Mouse (Mus musculus) megakaryocyte, embryonic 14.5 days (primary cell): ENCODE measurements around the gene Trio. TPM values are rescaled to one million over a fixed set of nuclear protein-coding genes. Genes with fewer than 3 reads are reported as not detected.

Source experiments
- H3K27me3 ChIP-seq: replicated peaks from 2 replicates; pipeline ENCODE3; 2012; ENCODE audit warnings: inconsistent platforms
- H3K36me3 ChIP-seq: replicated peaks from 2 replicates; pipeline ENCODE3; 2012; ENCODE audit warnings: low read length, inconsistent platforms, mixed read lengths
- H3K4me1 ChIP-seq: 2 replicates; pipeline ENCODE4 v1.6.1; 2012; ENCODE audit warnings: inconsistent platforms
- H3K4me3 ChIP-seq: replicated peaks from 2 replicates; pipeline ENCODE3; 2012; ENCODE audit warnings: moderate library complexity, mild to moderate bottlenecking, inconsistent platforms
- H3K9me3 ChIP-seq: 2 replicates; pipeline ENCODE4 v1.6.1; 2012; ENCODE audit warnings: inconsistent platforms
- FLI1 ChIP-seq: IDR thresholded peaks from 2 replicates; pipeline ENCODE4 v1.6.1; 2012; ENCODE audit warnings: low read length, inconsistent platforms, mixed read lengths
- GATA1 ChIP-seq: IDR thresholded peaks from 3 replicates; pipeline ENCODE4 v1.6.1; 2012; ENCODE audit warnings: mixed read lengths, low read length, inconsistent platforms, borderline replicate concordance
- polyA plus RNA-seq: library from polyadenylated mRNA; stranded (reverse); fragments of >175 nt; gene quantifications from 2 replicates; pipeline ENCODE4 v1.2.3, GENCODE M21; 2012; ENCODE audit warnings: low replicate concordance; ENCODE audit not compliant: insufficient read depth

The Trio gene
- polyA plus RNA-seq, 1 experiment: 5.8 TPM

DNA sequence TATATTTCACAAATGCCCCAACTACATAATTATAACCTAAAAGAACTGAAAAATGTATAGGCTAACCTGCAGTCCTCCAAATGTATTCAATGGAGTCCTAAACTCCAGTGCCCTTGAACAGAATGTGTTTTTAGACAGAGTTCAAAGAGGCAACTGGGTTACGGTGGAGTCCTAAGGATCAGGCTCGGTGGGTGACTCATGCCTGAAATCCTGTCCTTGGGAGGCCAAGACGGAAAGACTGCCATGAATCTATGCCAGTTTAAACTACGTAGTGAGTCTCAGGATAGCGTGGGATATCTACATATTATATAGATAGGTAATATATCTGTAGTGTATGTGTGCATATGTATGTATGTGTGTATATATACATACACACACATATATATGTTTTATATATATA, 234.5 kb downstream of the Trio start:
- H3K36me3 ChIP-seq: peaks cover 20% of the 10 kb centered on the region
- TF ChIP-seq GATA1 (no peak), FLI1 (no peak)
- H3K27me3 ChIP-seq: peaks cover 25% of the 10 kb centered on the region
- H3K4me1 ChIP-seq: peaks cover 3% of the 10 kb centered on the region
- H3K4me3 ChIP-seq: no peak overlapping the region
- no peaks in the 10 kb centered on the region for H3K9me3 ChIP-seq

DNA sequence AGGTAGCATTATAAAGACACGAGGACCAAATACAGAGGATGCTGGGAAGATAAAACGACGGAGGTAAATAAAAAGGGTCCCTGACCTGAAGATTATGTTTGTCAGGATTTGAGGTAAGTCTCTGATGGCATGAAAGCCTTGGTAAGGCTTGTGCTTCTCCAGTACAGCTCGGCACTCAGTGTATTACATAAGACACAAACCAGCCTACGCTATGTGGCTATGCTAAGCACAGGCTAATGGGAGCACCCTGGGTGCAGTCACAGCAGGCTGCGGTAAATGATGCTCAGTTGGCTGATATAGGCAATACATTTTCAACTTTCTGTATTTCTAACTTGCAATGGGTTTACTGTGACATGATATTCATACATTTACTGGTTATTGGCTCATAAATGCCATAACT, 234.9 kb downstream of the Trio start:
- no peak overlapping the region for H3K4me3 ChIP-seq
- peaks cover 25% of the 10 kb centered on the region for H3K27me3 ChIP-seq
- TF ChIP-seq GATA1 (no peak), FLI1 (no peak)
- peaks cover 20% of the 10 kb centered on the region for H3K36me3 ChIP-seq
- H3K9me3 ChIP-seq: no peaks in the 10 kb centered on the region
- H3K4me1 ChIP-seq: peaks cover 2% of the 10 kb centered on the region

DNA sequence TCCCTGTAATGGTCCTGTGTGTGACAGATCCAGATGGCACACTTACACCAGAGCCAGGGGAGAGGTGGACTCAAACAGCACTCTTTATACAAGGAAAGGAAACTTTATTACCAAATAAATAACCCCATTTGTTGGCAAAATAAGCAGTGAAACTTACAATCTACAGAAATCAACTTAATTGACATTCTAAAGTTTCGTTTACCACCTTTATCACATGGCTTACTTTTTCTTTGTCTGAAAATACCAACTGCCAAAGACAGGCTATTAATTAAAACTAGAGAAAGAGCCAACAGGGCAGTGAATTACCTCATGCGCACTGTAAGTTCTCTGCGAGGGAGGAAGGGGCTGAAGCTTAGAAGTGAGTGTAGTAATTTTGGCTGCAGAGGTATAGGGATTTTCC, 236.3 kb downstream of the Trio start:
- Histone ChIP-seq H3K9me3 (no peaks in the 10 kb centered on the region), H3K36me3 (peaks cover 18% of the 10 kb centered on the region), H3K27me3 (peaks cover 29% of the 10 kb centered on the region), H3K4me3 (no peak overlapping the region), H3K4me1 (peaks cover 16% of the 10 kb centered on the region)
- TF ChIP-seq GATA1 (no peak), FLI1 (no peak)

DNA sequence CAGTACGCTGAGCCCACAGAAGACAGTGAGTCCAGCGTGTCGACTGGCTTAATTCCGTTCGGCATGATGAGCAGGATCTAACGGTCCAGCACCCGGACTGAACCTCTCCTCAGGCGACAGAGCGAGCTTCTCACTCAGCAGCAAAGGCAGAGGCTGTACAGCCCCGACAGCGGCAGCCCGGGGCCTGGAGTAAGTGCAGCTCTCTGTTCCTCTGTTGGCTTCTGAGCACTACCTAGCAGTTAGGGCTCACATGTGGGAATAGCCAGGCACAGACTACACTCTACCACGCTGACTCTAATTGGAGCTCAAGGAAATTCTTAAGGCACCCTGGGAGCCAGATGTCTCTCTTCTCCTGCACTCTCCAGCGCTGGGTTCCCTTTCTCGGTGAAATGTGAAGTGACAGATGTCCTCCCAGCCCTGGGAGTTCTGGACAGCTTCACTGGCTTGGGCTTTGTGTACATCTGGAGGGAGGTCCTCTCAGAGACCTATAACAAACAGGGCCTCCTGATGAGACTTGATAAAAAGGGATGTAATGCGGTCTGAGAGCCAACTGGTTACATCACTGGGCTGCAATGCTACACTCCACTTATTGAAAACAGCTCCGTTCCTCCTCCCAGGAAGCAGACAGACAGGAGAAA, 237.4 kb downstream of the Trio start:
- Histone ChIP-seq H3K4me3 (no peak overlapping the region), H3K4me1 (peaks cover 27% of the 10 kb centered on the region), H3K36me3 (peaks cover 18% of the 10 kb centered on the region), H3K9me3 (no peaks in the 10 kb centered on the region), H3K27me3 (peaks cover 38% of the 10 kb centered on the region)
- TF ChIP-seq FLI1 (no peak), GATA1 (no peak)

DNA sequence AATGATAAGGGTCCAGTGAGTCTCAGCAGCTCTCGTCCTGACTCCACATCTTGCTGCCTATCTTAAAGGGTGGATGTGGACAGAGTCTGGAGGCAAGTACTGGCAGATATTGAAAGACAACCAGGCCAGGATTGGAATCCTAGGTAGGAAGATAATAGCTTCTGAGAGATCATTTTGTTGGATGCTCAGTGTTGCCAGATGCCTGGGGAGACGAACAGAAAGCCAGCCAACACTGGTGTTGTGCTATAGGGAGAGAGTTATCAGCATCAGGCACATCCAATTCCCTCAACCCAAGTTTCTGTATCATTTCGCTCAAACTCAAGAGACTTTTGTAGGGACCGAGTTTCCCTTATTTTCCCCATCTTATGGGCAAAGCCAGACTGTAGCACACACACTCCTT, 238.5 kb downstream of the Trio start:
- TF ChIP-seq GATA1 (no peak), FLI1 (no peak)
- H3K9me3 ChIP-seq: no peaks in the 10 kb centered on the region
- no peak overlapping the region for H3K4me3 ChIP-seq
- H3K27me3 ChIP-seq: peaks cover 43% of the 10 kb centered on the region
- peaks cover 38% of the 10 kb centered on the region for H3K4me1 ChIP-seq
- H3K36me3 ChIP-seq: peaks cover 15% of the 10 kb centered on the region

DNA sequence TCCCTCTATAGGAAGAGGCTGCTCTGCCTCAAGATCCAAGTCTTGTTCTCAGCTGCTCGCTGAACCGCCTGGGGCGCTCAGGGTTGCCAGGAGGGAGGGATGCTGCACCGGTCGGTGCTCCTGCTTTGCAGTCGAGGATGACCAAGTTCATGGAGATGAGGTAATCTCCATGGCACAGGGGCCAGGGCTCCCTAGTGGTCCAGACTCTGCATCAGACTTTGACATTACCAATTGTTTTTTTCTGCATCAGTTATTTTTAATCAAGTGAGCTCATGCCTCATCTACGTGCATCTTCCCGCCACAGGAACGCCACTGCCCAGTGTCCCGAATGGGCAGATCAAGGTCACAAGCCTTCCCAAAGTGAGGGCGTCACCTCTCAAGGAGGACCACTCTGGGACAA, 239.2 kb downstream of the Trio start:
- Histone ChIP-seq H3K4me3 (no peak overlapping the region), H3K9me3 (no peaks in the 10 kb centered on the region), H3K4me1 (peaks cover 41% of the 10 kb centered on the region), H3K36me3 (peaks cover 15% of the 10 kb centered on the region), H3K27me3 (peaks cover 49% of the 10 kb centered on the region)
- TF ChIP-seq GATA1 (no peak), FLI1 (no peak)

DNA sequence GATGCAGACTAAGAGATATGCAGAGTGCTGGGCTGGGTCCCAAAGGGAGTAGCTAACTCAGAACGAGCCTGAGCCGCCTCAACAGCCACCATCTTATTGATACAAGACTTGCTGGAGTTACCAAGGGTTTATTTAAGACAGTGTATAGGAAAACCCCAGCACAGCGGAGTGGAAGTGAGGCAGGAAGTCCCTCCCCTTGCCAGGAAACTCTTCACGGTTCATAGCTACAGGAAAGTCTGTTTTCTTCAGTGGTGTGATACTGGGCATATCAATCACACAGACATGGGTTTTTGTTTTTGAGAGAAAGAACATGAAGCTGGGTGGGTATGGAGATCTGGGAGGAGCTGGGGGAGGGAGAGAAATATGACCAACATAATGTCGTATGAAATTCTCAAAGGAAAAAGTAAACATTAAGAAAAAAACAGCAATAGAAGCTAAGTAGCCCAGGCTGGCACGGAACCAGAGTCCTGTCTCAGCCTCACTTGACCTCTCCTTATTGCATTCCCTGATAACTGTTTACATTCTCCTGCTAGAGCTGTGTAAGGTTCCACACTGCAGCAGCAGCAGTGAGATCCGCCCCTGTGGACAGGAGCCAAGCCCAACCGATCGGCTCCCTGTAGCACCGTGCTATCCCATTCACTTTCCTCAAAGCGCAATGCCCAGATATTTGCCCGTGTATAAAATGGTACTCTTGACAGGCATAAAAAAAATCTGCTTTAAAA, 240.2 kb downstream of the Trio start:
- peaks cover 17% of the 10 kb centered on the region for H3K36me3 ChIP-seq
- peak overlapping the region; percentile 48 for H3K4me3 ChIP-seq
- H3K27me3 ChIP-seq: peaks cover 55% of the 10 kb centered on the region
- H3K9me3 ChIP-seq: no peaks in the 10 kb centered on the region
- H3K4me1 ChIP-seq: peaks cover 41% of the 10 kb centered on the region
- TF ChIP-seq GATA1 (no peak), FLI1 (no peak)

DNA sequence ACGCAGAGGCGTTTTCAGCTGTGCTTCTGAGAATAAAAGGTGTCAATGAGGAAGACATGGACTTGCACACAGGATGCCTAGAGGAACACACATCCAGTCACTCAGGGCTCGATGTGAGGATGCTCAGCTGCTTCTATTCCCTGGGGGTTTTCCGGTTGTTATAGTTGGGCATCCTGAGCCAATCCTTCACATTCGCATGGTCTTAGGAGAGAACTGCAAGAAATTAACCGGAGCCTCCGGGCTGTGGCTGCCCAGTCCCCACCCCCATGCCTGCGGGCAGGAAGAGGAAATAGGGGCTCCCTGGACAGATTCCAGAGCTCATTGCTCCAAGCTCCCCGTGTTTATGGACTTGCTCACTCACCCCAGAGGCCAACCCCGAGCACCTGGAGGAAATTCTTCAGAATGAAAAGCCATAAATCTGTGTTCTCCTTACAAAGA, 241.5 kb downstream of the Trio start:
- H3K4me3 ChIP-seq: peak overlapping the region; percentile 88
- TF ChIP-seq FLI1 (no peak), GATA1 (no peak)
- peaks cover 14% of the 10 kb centered on the region for H3K36me3 ChIP-seq
- H3K27me3 ChIP-seq: peaks cover 64% of the 10 kb centered on the region
- H3K4me1 ChIP-seq: peaks cover 41% of the 10 kb centered on the region
- no peaks in the 10 kb centered on the region for H3K9me3 ChIP-seq

DNA sequence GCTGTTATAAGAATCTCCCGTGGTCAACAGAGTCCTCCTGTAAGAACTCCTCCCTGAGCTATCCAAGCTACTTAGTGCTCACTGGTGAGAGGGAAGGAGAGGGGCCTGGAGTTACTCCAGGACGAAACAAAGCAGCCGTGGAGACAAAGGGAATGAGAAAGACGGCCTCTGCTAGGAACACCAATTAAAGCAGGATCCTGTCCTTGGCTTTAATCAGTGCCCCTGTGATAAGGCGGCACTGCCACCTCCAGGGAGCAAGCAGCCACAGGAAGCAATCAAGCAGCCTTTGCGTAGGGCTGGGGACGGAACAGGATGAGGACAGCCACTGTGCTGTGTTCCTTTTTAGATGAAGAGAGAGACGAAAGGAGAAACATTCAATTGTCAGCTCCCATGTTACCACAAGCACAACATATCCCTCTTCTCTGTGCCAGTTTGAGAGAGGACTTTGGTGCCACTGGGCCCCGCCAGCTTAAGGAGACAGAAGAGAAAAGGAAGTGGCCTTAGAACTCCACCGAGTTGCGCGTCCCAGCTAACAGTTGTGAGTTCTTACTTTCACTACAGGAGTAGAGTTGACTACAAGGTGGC, 242.0 kb downstream of the Trio start:
- no peak for TF ChIP-seq FLI1
- no peak for TF ChIP-seq GATA1
- H3K27me3 ChIP-seq: peaks cover 64% of the 10 kb centered on the region
- H3K36me3 ChIP-seq: peaks cover 12% of the 10 kb centered on the region
- H3K4me3 ChIP-seq: peak overlapping the region; percentile 88
- H3K9me3 ChIP-seq: no peaks in the 10 kb centered on the region
- peaks cover 43% of the 10 kb centered on the region for H3K4me1 ChIP-seq

DNA sequence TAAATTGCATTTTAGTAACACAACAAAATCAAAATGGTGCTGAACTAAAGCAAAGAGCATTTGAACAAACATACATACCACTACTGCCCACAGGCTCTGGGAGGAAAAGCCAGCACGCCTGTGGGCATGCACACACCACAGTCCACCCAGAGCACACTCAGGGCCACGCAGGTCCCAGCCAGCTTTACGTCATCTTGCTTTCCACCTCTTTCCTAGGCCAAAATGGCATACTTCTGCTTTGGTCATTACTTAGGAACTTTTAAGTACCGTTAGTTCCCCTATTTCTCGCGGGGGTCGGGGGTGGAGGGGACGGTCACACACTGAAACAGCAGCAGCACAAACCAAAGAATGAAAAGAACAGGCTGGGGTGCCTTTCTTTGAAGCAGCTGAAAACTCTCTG, 242.6 kb downstream of the Trio start:
- H3K27me3 ChIP-seq: peaks cover 65% of the 10 kb centered on the region
- peak overlapping the region; percentile 88 for H3K4me3 ChIP-seq
- H3K4me1 ChIP-seq: peaks cover 49% of the 10 kb centered on the region

More for the DNA sequence above, 242.6 kb downstream of the Trio start:
- no peaks in the 10 kb centered on the region for H3K9me3 ChIP-seq
- TF ChIP-seq FLI1: no peak
- no peak for TF ChIP-seq GATA1
- H3K36me3 ChIP-seq: peaks cover 9% of the 10 kb centered on the region
